Mouse (Mus musculus): ENCODE results near the gene Cox14. TPM values are rescaled to one million over a fixed set of nuclear protein-coding genes. Genes with fewer than 3 reads are reported as not detected.

Gene Cox14
- polyA plus RNA-seq, 1 experiment from 2014 or later: 71.0 TPM

GRCm38 (mm10) chr15:99729056-99729783 lies 3.8 kb downstream of the Cox14 start:
- 84% methylated on average over 3 of the region's 4 CpGs for WGBS (ENCODE audit: insufficient replicate concordance)
- Histone ChIP-seq H3K27me3 (ENCODE audit: control insufficient read depth, insufficient read depth, low read depth, low read length) (no peaks in the 10 kb centered on the region), H3K4me3 (ENCODE audit: low read depth, low read length) (no peak overlapping the region), H3K9me3 (replicated peaks; ENCODE audit: control insufficient read depth, low read length) (no peaks in the 10 kb centered on the region), H3K9ac (ENCODE audit: low read depth, low read length) (no peak overlapping the region), H3K27ac (ENCODE audit: low read length) (no peak overlapping the region), H3K4me1 (ENCODE audit: control insufficient read depth, low read depth, low read length) (peaks cover 16% of the 10 kb centered on the region), H3K36me3 (ENCODE audit: control insufficient read depth, insufficient read depth) (peaks cover 12% of the 10 kb centered on the region), H3K4me2 (ENCODE audit: low read depth, low read length) (no peak overlapping the region)
- ATAC-seq (ENCODE audit: low read depth): no peak

DNA sequence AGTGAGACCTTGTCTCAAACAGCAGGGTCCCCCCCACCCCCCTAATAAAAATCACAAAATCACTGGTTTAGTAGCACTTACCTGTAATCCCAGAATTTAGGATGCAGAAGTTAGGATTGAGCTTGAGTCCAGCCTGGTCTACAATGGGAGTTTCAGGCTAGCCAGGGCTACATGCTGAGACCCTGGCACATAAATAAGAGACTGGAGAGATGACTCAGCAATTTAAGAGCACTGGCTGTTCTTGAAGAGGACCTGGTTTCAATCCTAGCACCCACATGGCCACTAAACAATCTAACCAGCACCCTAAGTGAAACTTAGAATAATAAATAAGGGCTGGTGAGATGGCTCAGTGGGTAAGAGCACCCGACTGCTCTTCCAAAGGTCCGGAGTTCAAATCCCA lies 5.7 kb downstream of the Cox14 start:
- H3K27me3 ChIP-seq (ENCODE audit: control insufficient read depth, insufficient read depth, low read depth, low read length): no peaks in the 10 kb centered on the region
- no peak overlapping the region for H3K9ac ChIP-seq (ENCODE audit: low read depth, low read length)
- H3K4me2 ChIP-seq (ENCODE audit: low read depth, low read length): no peak overlapping the region
- no peak for ATAC-seq (ENCODE audit: low read depth)
- H3K9me3 ChIP-seq (replicated peaks; ENCODE audit: control insufficient read depth, low read length): no peaks in the 10 kb centered on the region
- no peak overlapping the region for H3K4me3 ChIP-seq (ENCODE audit: low read depth, low read length)
- peaks cover 12% of the 10 kb centered on the region for H3K36me3 ChIP-seq (ENCODE audit: control insufficient read depth, insufficient read depth)
- WGBS (ENCODE audit: insufficient replicate concordance): 81% methylated on average over 2 of the region's 2 CpGs
- H3K27ac ChIP-seq (ENCODE audit: low read length): no peak overlapping the region
- H3K4me1 ChIP-seq (ENCODE audit: control insufficient read depth, low read depth, low read length): peaks cover 6% of the 10 kb centered on the region

- Histone ChIP-seq H3K27ac (ENCODE audit: low read length) (no peak overlapping the region), H3K36me3 (ENCODE audit: control insufficient read depth, insufficient read depth) (peaks cover 12% of the 10 kb centered on the region), H3K27me3 (ENCODE audit: control insufficient read depth, insufficient read depth, low read depth, low read length) (no peaks in the 10 kb centered on the region), H3K4me1 (ENCODE audit: control insufficient read depth, low read depth, low read length) (peaks cover 1% of the 10 kb centered on the region), H3K9me3 (replicated peaks; ENCODE audit: control insufficient read depth, low read length) (no peaks in the 10 kb centered on the region), H3K4me3 (ENCODE audit: low read depth, low read length) (no peak overlapping the region), H3K4me2 (ENCODE audit: low read depth, low read length) (no peak overlapping the region), H3K9ac (ENCODE audit: low read depth, low read length) (no peak overlapping the region)
- 74% methylated on average over 3 of the region's 3 CpGs for WGBS (ENCODE audit: insufficient replicate concordance)
- ATAC-seq (ENCODE audit: low read depth): no peak
Measured at GRCm38 (mm10) chr15:99731678-99732077, 6.3 kb downstream of the Cox14 start.

DNA sequence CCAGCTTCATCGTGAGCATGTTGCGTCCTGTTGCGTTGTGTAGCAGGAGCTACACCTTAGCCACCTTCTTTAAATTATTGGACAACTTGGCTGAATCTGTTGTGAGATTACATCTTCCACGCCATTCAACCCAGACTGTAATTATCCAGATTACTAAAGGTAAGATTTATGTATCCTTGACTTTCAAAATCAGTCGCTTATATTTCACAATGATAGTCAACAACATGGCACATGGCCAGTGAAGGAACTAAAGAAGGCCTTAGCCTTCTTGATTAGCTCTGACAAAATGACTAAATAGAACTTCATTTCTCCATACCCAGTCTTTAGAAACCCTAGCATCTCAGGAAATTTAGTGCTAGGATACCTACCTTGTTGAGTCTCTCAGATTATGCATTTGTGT lies 7.8 kb downstream of the Cox14 start:
- H3K4me2 ChIP-seq (ENCODE audit: low read depth, low read length): no peak overlapping the region
- no peak overlapping the region for H3K9ac ChIP-seq (ENCODE audit: low read depth, low read length)
- H3K27ac ChIP-seq (ENCODE audit: low read length): no peak overlapping the region
- no peak for ATAC-seq (ENCODE audit: low read depth)
- 75% methylated on average over 5 of the region's 5 CpGs for WGBS (ENCODE audit: insufficient replicate concordance)
- no peak overlapping the region for H3K4me3 ChIP-seq (ENCODE audit: low read depth, low read length)
- H3K9me3 ChIP-seq (replicated peaks; ENCODE audit: control insufficient read depth, low read length): no peaks in the 10 kb centered on the region
- peaks cover 10% of the 10 kb centered on the region for H3K36me3 ChIP-seq (ENCODE audit: control insufficient read depth, insufficient read depth)
- H3K4me1 ChIP-seq (ENCODE audit: control insufficient read depth, low read depth, low read length): no peaks in the 10 kb centered on the region
- no peaks in the 10 kb centered on the region for H3K27me3 ChIP-seq (ENCODE audit: control insufficient read depth, insufficient read depth, low read depth, low read length)

DNA sequence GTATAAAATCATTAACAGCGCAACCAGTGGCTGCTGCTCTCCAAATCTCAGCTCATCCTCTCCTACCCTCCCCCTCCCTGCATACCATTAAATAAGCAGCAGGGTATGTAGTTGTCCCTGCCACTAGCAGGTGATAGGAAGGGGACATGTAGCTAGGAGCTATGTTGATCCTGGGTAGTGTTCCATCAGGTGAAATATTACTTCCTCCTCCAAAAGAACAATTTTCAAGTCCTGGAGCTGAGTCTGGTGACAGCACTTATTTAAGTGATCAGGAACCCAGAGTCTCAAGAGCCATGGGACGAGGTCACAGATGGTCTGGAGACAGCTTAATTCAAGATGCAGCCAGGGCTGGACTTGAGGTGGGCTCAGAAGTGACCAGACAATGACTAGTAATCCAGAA lies 10.2 kb downstream of the Cox14 start:
- ATAC-seq (ENCODE audit: low read depth): no peak

DNA sequence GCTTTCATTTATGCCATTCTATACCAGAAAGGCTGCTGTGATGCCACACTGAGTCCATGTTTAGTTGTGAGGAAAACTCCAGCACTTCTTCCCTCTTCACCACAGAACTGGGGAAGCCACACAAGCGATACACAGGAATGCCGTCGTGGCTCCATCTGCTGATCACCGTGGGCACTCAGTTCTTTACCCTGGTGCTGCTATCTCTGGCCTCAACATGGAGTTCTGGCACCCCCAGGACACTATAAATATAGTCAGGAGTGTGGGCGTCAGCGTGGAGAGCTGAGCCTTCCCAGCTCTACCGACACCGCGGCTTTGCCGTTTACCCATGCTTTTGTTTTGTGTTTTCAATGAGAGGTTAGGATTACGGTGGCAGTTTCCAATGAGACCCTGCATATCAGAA lies 11.3 kb downstream of the Cox14 start:
- H3K4me1 ChIP-seq (ENCODE audit: control insufficient read depth, low read depth, low read length): no peaks in the 10 kb centered on the region
- H3K4me2 ChIP-seq (ENCODE audit: low read depth, low read length): no peak overlapping the region
- H3K9me3 ChIP-seq (replicated peaks; ENCODE audit: control insufficient read depth, low read length): no peaks in the 10 kb centered on the region
- 76% methylated on average over 11 of the region's 11 CpGs for WGBS (ENCODE audit: insufficient replicate concordance)
- no peak overlapping the region for H3K4me3 ChIP-seq (ENCODE audit: low read depth, low read length)
- H3K27me3 ChIP-seq (ENCODE audit: control insufficient read depth, insufficient read depth, low read depth, low read length): no peaks in the 10 kb centered on the region
- H3K9ac ChIP-seq (ENCODE audit: low read depth, low read length): no peak overlapping the region
- no peak for ATAC-seq (ENCODE audit: low read depth)
- no peaks in the 10 kb centered on the region for H3K36me3 ChIP-seq (ENCODE audit: control insufficient read depth, insufficient read depth)
- no peak overlapping the region for H3K27ac ChIP-seq (ENCODE audit: low read length)

More for the DNA sequence above, 10.2 kb downstream of the Cox14 start:
- no peak overlapping the region for H3K4me3 ChIP-seq (ENCODE audit: low read depth, low read length)
- no peak overlapping the region for H3K9ac ChIP-seq (ENCODE audit: low read depth, low read length)
- H3K27ac ChIP-seq (ENCODE audit: low read length): no peak overlapping the region
- no peaks in the 10 kb centered on the region for H3K36me3 ChIP-seq (ENCODE audit: control insufficient read depth, insufficient read depth)
- H3K9me3 ChIP-seq (replicated peaks; ENCODE audit: control insufficient read depth, low read length): no peaks in the 10 kb centered on the region
- WGBS (ENCODE audit: insufficient replicate concordance): 69% methylated on average over 2 of the region's 2 CpGs
- no peaks in the 10 kb centered on the region for H3K27me3 ChIP-seq (ENCODE audit: control insufficient read depth, insufficient read depth, low read depth, low read length)
- H3K4me1 ChIP-seq (ENCODE audit: control insufficient read depth, low read depth, low read length): no peaks in the 10 kb centered on the region
- no peak overlapping the region for H3K4me2 ChIP-seq (ENCODE audit: low read depth, low read length)

- Histone ChIP-seq H3K9ac (ENCODE audit: low read depth, low read length) (no peak overlapping the region), H3K4me2 (ENCODE audit: low read depth, low read length) (no peak overlapping the region), H3K9me3 (replicated peaks; ENCODE audit: control insufficient read depth, low read length) (no peaks in the 10 kb centered on the region), H3K4me3 (ENCODE audit: low read depth, low read length) (no peak overlapping the region), H3K27me3 (ENCODE audit: control insufficient read depth, insufficient read depth, low read depth, low read length) (no peaks in the 10 kb centered on the region), H3K4me1 (ENCODE audit: control insufficient read depth, low read depth, low read length) (no peaks in the 10 kb centered on the region), H3K27ac (ENCODE audit: low read length) (no peak overlapping the region), H3K36me3 (ENCODE audit: control insufficient read depth, insufficient read depth) (no peaks in the 10 kb centered on the region)
- WGBS (ENCODE audit: insufficient replicate concordance): 71% methylated on average over 4 of the region's 4 CpGs
- ATAC-seq (ENCODE audit: low read depth): no peak
Measured at GRCm38 (mm10) chr15:99740229-99740628, 14.8 kb downstream of the Cox14 start.

DNA sequence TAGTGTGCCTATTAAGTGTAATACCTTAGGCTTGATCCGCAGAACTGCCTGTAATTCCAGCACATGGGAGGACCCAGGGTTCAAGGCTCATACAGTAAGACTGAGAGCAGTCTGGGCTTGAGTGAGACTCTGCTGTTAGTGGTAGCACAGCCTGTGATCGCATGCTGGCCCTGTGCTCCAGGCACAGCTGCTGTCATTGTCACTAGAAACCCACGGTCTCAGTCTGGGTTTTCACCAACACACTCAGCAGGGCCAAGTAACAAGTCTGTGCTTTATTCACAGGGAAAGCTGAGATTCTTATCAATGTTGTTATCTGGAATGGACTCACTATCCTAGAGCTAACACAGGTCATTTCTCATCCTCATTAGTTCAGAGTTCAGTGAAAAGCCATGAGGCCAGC lies 28.8 kb downstream of the Cox14 start:
- Histone ChIP-seq H3K4me2 (ENCODE audit: low read depth, low read length) (no peak overlapping the region), H3K27me3 (ENCODE audit: control insufficient read depth, insufficient read depth, low read depth, low read length) (no peaks in the 10 kb centered on the region), H3K9ac (ENCODE audit: low read depth, low read length) (no peak overlapping the region), H3K36me3 (ENCODE audit: control insufficient read depth, insufficient read depth) (no peaks in the 10 kb centered on the region), H3K9me3 (replicated peaks; ENCODE audit: control insufficient read depth, low read length) (no peaks in the 10 kb centered on the region), H3K27ac (ENCODE audit: low read length) (no peak overlapping the region), H3K4me3 (ENCODE audit: low read depth, low read length) (no peak overlapping the region), H3K4me1 (ENCODE audit: control insufficient read depth, low read depth, low read length) (no peaks in the 10 kb centered on the region)
- no peak for ATAC-seq (ENCODE audit: low read depth)
- WGBS (ENCODE audit: insufficient replicate concordance): 60% methylated on average over 3 of the region's 3 CpGs

- ATAC-seq (ENCODE audit: low read depth): no peak
Measured at GRCm38 (mm10) chr15:99767467-99767866, 42.0 kb downstream of the Cox14 start.

More at GRCm38 (mm10) chr15:99767467-99767866, 42.0 kb downstream of the Cox14 start:
- Histone ChIP-seq H3K27ac (ENCODE audit: low read length) (no peak overlapping the region), H3K27me3 (ENCODE audit: control insufficient read depth, insufficient read depth, low read depth, low read length) (no peaks in the 10 kb centered on the region; the same call in 1 of the 2 replicates), H3K4me3 (ENCODE audit: low read depth, low read length) (no peak overlapping the region), H3K9me3 (replicated peaks; ENCODE audit: control insufficient read depth, low read length) (no peaks in the 10 kb centered on the region), H3K4me2 (ENCODE audit: low read depth, low read length) (no peak overlapping the region), H3K9ac (ENCODE audit: low read depth, low read length) (no peak overlapping the region), H3K36me3 (ENCODE audit: control insufficient read depth, insufficient read depth) (no peaks in the 10 kb centered on the region), H3K4me1 (ENCODE audit: control insufficient read depth, low read depth, low read length) (peaks cover 9% of the 10 kb centered on the region)
- WGBS (ENCODE audit: insufficient replicate concordance): 37% methylated on average over 4 of the region's 4 CpGs

All from liver, embryonic 16.5 days (tissue).